Mouse (Mus musculus) C2C12 (cell line): ENCODE data around the gene Herc2.

Source experiments
- CTCF ChIP-seq: IDR thresholded peaks from one replicate; pipeline ENCODE4 v1.5.1; 2011; ENCODE audit not compliant: control insufficient read depth, insufficient read depth, insufficient read length
- MAX ChIP-seq: IDR thresholded peaks from one replicate; pipeline ENCODE4 v1.6.1; 2011; ENCODE audit warnings: mild to moderate bottlenecking, control low read depth
- MYOD1 ChIP-seq: IDR thresholded peaks from one replicate; pipeline ENCODE4 v1.6.1; 2011; ENCODE audit warnings: low read depth; ENCODE audit not compliant: control insufficient read depth, insufficient read length
- MYOG ChIP-seq: IDR thresholded peaks from one replicate; pipeline ENCODE4 v1.6.1; 2011; ENCODE audit not compliant: control insufficient read depth, insufficient read length; ENCODE audit errors: extremely low read depth

GRCm38 (mm10) chr7:56121425-56121824, 71.4 kb downstream of the Herc2 start:
- TF ChIP-seq CTCF (no peak), MYOG (no peak), MAX (no peak), MYOD1 (no peak)
